Mouse (Mus musculus) lung, adult 2 months (tissue): ENCODE measurements around the gene Celf5.

Experiments used
- CTCF ChIP-seq: fragments of 200-500 bp; IDR thresholded peaks from 2 replicates; pipeline ENCODE4 v1.5.1; 2011; ENCODE audit warnings: mild to moderate bottlenecking, low read length, control low read depth; ENCODE audit not compliant: insufficient read depth
- POLR2A ChIP-seq: fragments of 200-500 bp; IDR thresholded peaks from 2 replicates; pipeline ENCODE4 v1.6.1; 2011; ENCODE audit warnings: low read depth, mild to moderate bottlenecking, control low read depth, low read length, borderline replicate concordance; ENCODE audit errors: extremely low read depth

GRCm38 (mm10) chr10:81496264-81496901 lies 13.9 kb upstream of the Celf5 start, which contains the start of gene Ncln:
- no peak for TF ChIP-seq CTCF
- TF ChIP-seq POLR2A, result peak; percentile 54; the same call in 1 of the 2 replicates
